Mouse (Mus musculus) embryonic facial prominence, embryonic 10.5 days (tissue): ENCODE results near the gene Akr1cl. TPM values are rescaled to one million over a fixed set of nuclear protein-coding genes. Genes with fewer than 3 reads are reported as not detected.

Experiments
- DNase-seq: peaks from one replicate; pipeline ENCODE4 v3.0.0-alpha.2; 2017; ENCODE audit warnings: low spot score
- H3K27ac ChIP-seq: fragments of 300-500 bp; sonication (generic); replicated peaks from 2 replicates; pipeline ENCODE4 v1.5.1; 2016; ENCODE audit warnings: mild to moderate bottlenecking
- H3K27me3 ChIP-seq: fragments of 300-500 bp; sonication (generic); replicated peaks from 2 replicates; pipeline ENCODE4 v1.6.1; 2016; ENCODE audit warnings: low read depth, mild to moderate bottlenecking; ENCODE audit not compliant: poor library complexity, severe bottlenecking
- H3K36me3 ChIP-seq: fragments of 300-500 bp; sonication (generic); replicated peaks from 2 replicates; pipeline ENCODE4 v1.6.1; 2016; ENCODE audit warnings: mild to moderate bottlenecking, moderate library complexity
- H3K4me1 ChIP-seq: fragments of 300-500 bp; sonication (generic); 2 replicates; pipeline ENCODE4 v1.6.1; 2016
- H3K4me3 ChIP-seq: fragments of 300-500 bp; sonication (generic); 2 replicates; pipeline ENCODE4 v1.5.1; 2016; ENCODE audit warnings: mild to moderate bottlenecking, moderate library complexity
- H3K9me3 ChIP-seq: fragments of 300-500 bp; sonication (generic); 2 replicates; pipeline ENCODE4 v1.6.1; 2016; ENCODE audit warnings: mild to moderate bottlenecking
- whole genome bisulfite sequencing: fragments of 180-500 bp; shearing (Covaris S2); methylation state at CpG from one replicate; pipeline ENCODE4 v1.1.7; 2016; 5-methylcytosine and 5-hydroxymethylcytosine counted together
- polyA plus RNA-seq: library from polyadenylated mRNA; unstranded; fragments of >200 nt; fragmentation: Nextera tagmentation; extraction: Ambion mirVana; gene quantifications from 2 replicates; pipeline ENCODE4 v1.2.1, GENCODE M21; 2016

Gene Akr1cl
- polyA plus RNA-seq, 1 experiment from 2014 or later, result 0.65 TPM

GRCm38 (mm10) chr1:65041837-65042236 lies 9.3 kb upstream of the Akr1cl start:
- Histone ChIP-seq H3K4me3 (no peak overlapping the region), H3K4me1 (no peaks in the 10 kb centered on the region), H3K36me3 (no peaks in the 10 kb centered on the region), H3K27me3 (no peaks in the 10 kb centered on the region), H3K27ac (no peak overlapping the region), H3K9me3 (no peaks in the 10 kb centered on the region)
- DNase-seq, result no peak
- 89% methylated on average over 3 of the region's 3 CpGs for WGBS

- DNase-seq, result no peak
- WGBS, result 82% methylated on average over 6 of the region's 6 CpGs
- no peaks in the 10 kb centered on the region for H3K9me3 ChIP-seq
- H3K27ac ChIP-seq, result no peak overlapping the region
- H3K4me1 ChIP-seq, result 0 out of 2 replicates have a peak, but pooled peaks cover under 1% of the 10 kb centered on the region
- no peak overlapping the region for H3K4me3 ChIP-seq
- H3K36me3 ChIP-seq, result no peaks in the 10 kb centered on the region
- H3K27me3 ChIP-seq, result no peaks in the 10 kb centered on the region
Measured at GRCm38 (mm10) chr1:65040806-65041205, 8.2 kb upstream of the Akr1cl start.

- 80% methylated on average over 3 of the region's 3 CpGs for WGBS
- Histone ChIP-seq H3K36me3 (no peaks in the 10 kb centered on the region), H3K4me1 (0 out of 2 replicates have a peak, but pooled peaks cover 6% of the 10 kb centered on the region), H3K9me3 (no peaks in the 10 kb centered on the region), H3K4me3 (no peak overlapping the region), H3K27me3 (no peaks in the 10 kb centered on the region), H3K27ac (no peak overlapping the region)
- no peak for DNase-seq
Measured at GRCm38 (mm10) chr1:65039679-65040078, 7.1 kb upstream of the Akr1cl start.

- Histone ChIP-seq H3K9me3 (no peaks in the 10 kb centered on the region), H3K27me3 (no peaks in the 10 kb centered on the region), H3K27ac (no peak overlapping the region), H3K4me3 (no peak overlapping the region), H3K4me1 (0 out of 2 replicates have a peak, but pooled peaks cover 6% of the 10 kb centered on the region), H3K36me3 (no peaks in the 10 kb centered on the region)
- WGBS, result 80% methylated on average over 2 of the region's 2 CpGs
- no peak for DNase-seq
Measured at GRCm38 (mm10) chr1:65037542-65037941, 5.0 kb upstream of the Akr1cl start.

- WGBS, result 27% methylated on average over 3 of the region's 3 CpGs
- no peak for DNase-seq
- H3K27me3 ChIP-seq, result no peaks in the 10 kb centered on the region
Measured at GRCm38 (mm10) chr1:65035513-65035912, 3.0 kb upstream of the Akr1cl start.

GRCm38 (mm10) chr1:65028206-65028605 lies 4.4 kb downstream of the Akr1cl start:
- Histone ChIP-seq H3K4me3 (no peak overlapping the region), H3K36me3 (no peaks in the 10 kb centered on the region), H3K27ac (no peak overlapping the region), H3K27me3 (no peaks in the 10 kb centered on the region), H3K4me1 (peaks cover 11% of the 10 kb centered on the region), H3K9me3 (no peaks in the 10 kb centered on the region)
- DNase-seq, result no peak
- 67% methylated on average over 9 of the region's 9 CpGs for WGBS

More at GRCm38 (mm10) chr1:65035513-65035912, 3.0 kb upstream of the Akr1cl start:
- no peak overlapping the region for H3K4me3 ChIP-seq
- H3K36me3 ChIP-seq, result no peaks in the 10 kb centered on the region
- H3K4me1 ChIP-seq, result peaks cover 6% of the 10 kb centered on the region
- H3K27ac ChIP-seq, result no peak overlapping the region
- no peaks in the 10 kb centered on the region for H3K9me3 ChIP-seq

GRCm38 (mm10) chr1:65012726-65013125 lies 19.8 kb downstream of the Akr1cl start:
- Histone ChIP-seq H3K9me3 (no peaks in the 10 kb centered on the region), H3K36me3 (no peaks in the 10 kb centered on the region), H3K27me3 (no peaks in the 10 kb centered on the region), H3K4me3 (no peak overlapping the region), H3K27ac (no peak overlapping the region), H3K4me1 (no peaks in the 10 kb centered on the region)
- 85% methylated on average over 4 of the region's 4 CpGs for WGBS
- DNase-seq, result no peak

- peak; percentile 79 for DNase-seq
- Histone ChIP-seq H3K4me1 (no peaks in the 10 kb centered on the region), H3K27ac (no peak overlapping the region), H3K36me3 (no peaks in the 10 kb centered on the region), H3K9me3 (no peaks in the 10 kb centered on the region), H3K27me3 (no peaks in the 10 kb centered on the region), H3K4me3 (no peak overlapping the region)
- WGBS, result 14% methylated on average over 9 of the region's 9 CpGs
Measured at GRCm38 (mm10) chr1:65010153-65010552, 22.4 kb downstream of the Akr1cl start.

GRCm38 (mm10) chr1:65005575-65005974 lies 27.0 kb downstream of the Akr1cl start:
- WGBS, result 90% methylated on average over 6 of the region's 6 CpGs
- Histone ChIP-seq H3K36me3 (no peaks in the 10 kb centered on the region), H3K27me3 (no peaks in the 10 kb centered on the region), H3K4me3 (no peak overlapping the region), H3K27ac (no peak overlapping the region), H3K4me1 (no peaks in the 10 kb centered on the region), H3K9me3 (no peaks in the 10 kb centered on the region)
- DNase-seq, result no peak

- WGBS, result 80% methylated on average over 4 of the region's 4 CpGs
- no peaks in the 10 kb centered on the region for H3K36me3 ChIP-seq
Measured at GRCm38 (mm10) chr1:65004526-65004925, 28.0 kb downstream of the Akr1cl start.

GRCm38 (mm10) chr1:64993206-64993605 lies 39.4 kb downstream of the Akr1cl start:
- no peak overlapping the region for H3K4me3 ChIP-seq
- WGBS, result 81% methylated on average over 4 of the region's 4 CpGs

More at GRCm38 (mm10) chr1:65004526-65004925, 28.0 kb downstream of the Akr1cl start:
- Histone ChIP-seq H3K27me3 (no peaks in the 10 kb centered on the region), H3K4me3 (no peak overlapping the region), H3K27ac (no peak overlapping the region), H3K9me3 (no peaks in the 10 kb centered on the region), H3K4me1 (no peaks in the 10 kb centered on the region)
- no peak for DNase-seq

GRCm38 (mm10) chr1:64988176-64988575 lies 44.4 kb downstream of the Akr1cl start:
- Histone ChIP-seq H3K27me3 (no peaks in the 10 kb centered on the region), H3K4me1 (0 out of 2 replicates have a peak, but pooled peaks cover 2% of the 10 kb centered on the region), H3K4me3 (no peak overlapping the region), H3K36me3 (no peaks in the 10 kb centered on the region), H3K27ac (no peak overlapping the region), H3K9me3 (no peaks in the 10 kb centered on the region)
- no peak for DNase-seq

More at GRCm38 (mm10) chr1:64993206-64993605, 39.4 kb downstream of the Akr1cl start:
- Histone ChIP-seq H3K27me3 (no peaks in the 10 kb centered on the region), H3K4me1 (no peaks in the 10 kb centered on the region), H3K27ac (no peak overlapping the region), H3K36me3 (no peaks in the 10 kb centered on the region), H3K9me3 (no peaks in the 10 kb centered on the region)
- no peak for DNase-seq

GRCm38 (mm10) chr1:64986120-64986519 lies 46.4 kb downstream of the Akr1cl start:
- 0 out of 2 replicates have a peak, but pooled peaks cover 2% of the 10 kb centered on the region for H3K4me1 ChIP-seq
- 41% methylated on average over 7 of the region's 7 CpGs for WGBS

More at GRCm38 (mm10) chr1:64986120-64986519, 46.4 kb downstream of the Akr1cl start:
- Histone ChIP-seq H3K27ac (no peak overlapping the region), H3K36me3 (no peaks in the 10 kb centered on the region), H3K27me3 (no peaks in the 10 kb centered on the region), H3K9me3 (no peaks in the 10 kb centered on the region), H3K4me3 (no peak overlapping the region)
- peak; percentile 61 for DNase-seq
